Mouse (Mus musculus) spleen, adult 2 months (tissue): Measurements from ENCODE around the gene Areg. TPM values are rescaled to one million over a fixed set of nuclear protein-coding genes. Genes with fewer than 3 reads are reported as not detected.

Experiments used
- DNase-seq, 2 experiments: peaks; one replicate each; pipeline versions ENCODE4 v3.0.0 to v3.0.0-alpha.2; 2012 to 2021; ENCODE audit warnings: low spot score in 2 of 2, low read depth in 1 of 2
- H3K27ac ChIP-seq: fragments of 200-500 bp; 2 replicates; pipeline ENCODE4 v1.5.1; 2012; ENCODE audit warnings: low read length, inconsistent platforms; ENCODE audit not compliant: insufficient read depth
- H3K27me3 ChIP-seq: fragments of 200-500 bp; 2 replicates; pipeline ENCODE4 v1.6.1; 2012; ENCODE audit warnings: mild to moderate bottlenecking, moderate library complexity, low read length, inconsistent platforms; ENCODE audit not compliant: control insufficient read depth, insufficient read depth
- H3K36me3 ChIP-seq: fragments of 200-500 bp; 2 replicates; pipeline ENCODE4 v1.6.1; 2012; ENCODE audit warnings: mild to moderate bottlenecking, low read length, inconsistent platforms; ENCODE audit not compliant: control insufficient read depth, insufficient read depth
- H3K4me1 ChIP-seq: fragments of 200-500 bp; 2 replicates; pipeline ENCODE4 v1.6.1; 2011; ENCODE audit warnings: inconsistent platforms; ENCODE audit not compliant: control insufficient read depth, insufficient read depth, insufficient read length
- H3K4me3 ChIP-seq: fragments of 200-500 bp; 2 replicates; pipeline ENCODE4 v1.5.1; 2011; ENCODE audit warnings: mild to moderate bottlenecking, inconsistent platforms; ENCODE audit not compliant: insufficient read depth, insufficient read length; ENCODE audit errors: extremely low read depth
- CTCF ChIP-seq: fragments of 200-500 bp; IDR thresholded peaks from 2 replicates; pipeline ENCODE4 v1.5.1; 2011; ENCODE audit warnings: mild to moderate bottlenecking, inconsistent platforms; ENCODE audit not compliant: insufficient read depth, insufficient read length, insufficient replicate concordance; ENCODE audit errors: extremely low read depth
- POLR2A ChIP-seq: fragments of 200-500 bp; IDR thresholded peaks from 2 replicates; pipeline ENCODE4 v1.6.1; 2011; ENCODE audit warnings: low read depth, low read length, inconsistent platforms
- WGBS: fragments of 180-500 bp; shearing (Covaris S2); methylation state at CpG from one replicate; pipeline ENCODE4 v1.1.7; 2018; 5-methylcytosine and 5-hydroxymethylcytosine counted together
- polyA plus RNA-seq: library from polyadenylated mRNA; depleted of rRNA; stranded (reverse); fragments of >200 nt; gene quantifications from 2 replicates; pipeline ENCODE4 v1.2.3, GENCODE M21; 2012; rRNA removed

The Areg gene
- polyA plus RNA-seq, 1 experiment = not detected

GRCm38 (mm10) chr5:91162787-91163186 lies 23.4 kb downstream of the Areg start:
- Histone ChIP-seq H3K27ac (no peak overlapping the region), H3K27me3 (no peaks in the 10 kb centered on the region), H3K4me3 (no peak overlapping the region), H3K36me3 (no peaks in the 10 kb centered on the region), H3K4me1 (no peaks in the 10 kb centered on the region)
- WGBS = 85% methylated on average over 4 of the region's 4 CpGs
- no peak for DNase-seq
- no peak for TF ChIP-seq POLR2A
- TF ChIP-seq CTCF = no peak

- no peak for DNase-seq
- WGBS = 91% methylated on average over 5 of the region's 5 CpGs
- Histone ChIP-seq H3K4me3 (no peak overlapping the region), H3K4me1 (no peaks in the 10 kb centered on the region), H3K27me3 (no peaks in the 10 kb centered on the region), H3K27ac (no peak overlapping the region), H3K36me3 (no peaks in the 10 kb centered on the region)
- TF ChIP-seq CTCF (no peak), POLR2A (no peak)
Observed at GRCm38 (mm10) chr5:91166601-91167000, 27.2 kb downstream of the Areg start.

- no peaks in the 10 kb centered on the region for H3K4me1 ChIP-seq
- H3K27me3 ChIP-seq = no peaks in the 10 kb centered on the region
- no peak overlapping the region for H3K27ac ChIP-seq
- no peak for DNase-seq
- no peak for TF ChIP-seq CTCF
- TF ChIP-seq POLR2A = no peak
- no peaks in the 10 kb centered on the region for H3K36me3 ChIP-seq
- no peak overlapping the region for H3K4me3 ChIP-seq
Observed at GRCm38 (mm10) chr5:91176397-91176796, 37.0 kb downstream of the Areg start.

GRCm38 (mm10) chr5:91194572-91194971 lies 55.2 kb downstream of the Areg start:
- TF ChIP-seq POLR2A = no peak
- no peak for TF ChIP-seq CTCF
- Histone ChIP-seq H3K36me3 (no peaks in the 10 kb centered on the region), H3K27ac (no peak overlapping the region), H3K27me3 (no peaks in the 10 kb centered on the region), H3K4me1 (no peaks in the 10 kb centered on the region), H3K4me3 (no peak overlapping the region)
- 71% methylated on average over 3 of the region's 3 CpGs for WGBS
- no peak for DNase-seq

Other genes with a start within 250 kb of the Areg start
- 1.1 and 2.5 TPM in 2 replicates for gene Cxcl1, start 248.4 kb upstream of the Areg start, polyA plus RNA-seq
- 1.1 and 1.2 TPM in 2 replicates for gene Cxcl2, start 235.7 kb upstream of the Areg start, polyA plus RNA-seq
- gene Mthfd2l, start 208.5 kb upstream of the Areg start, polyA plus RNA-seq = 8.1 and 18.4 TPM in 2 replicates
- gene Epgn, start 112.1 kb upstream of the Areg start, polyA plus RNA-seq = not detected in 2 replicates
- gene Ereg, start 65.0 kb upstream of the Areg start, polyA plus RNA-seq = 0.02 TPM in 1 of 2 replicates, not detected in the other